Mouse (Mus musculus) stomach, postnatal 0 days (tissue): ENCODE data around the gene Wfdc8.

ENCODE experiments used
- CTCF ChIP-seq: IDR thresholded peaks from 2 replicates; pipeline ENCODE4 v1.5.1; 2016; ENCODE audit warnings: antibody characterized with exemption, low read depth, mild to moderate bottlenecking, moderate library complexity
- EP300 ChIP-seq: optimal IDR thresholded peaks from 2 replicates; pipeline ENCODE3; 2016; ENCODE audit warnings: antibody characterized with exemption

DNA sequence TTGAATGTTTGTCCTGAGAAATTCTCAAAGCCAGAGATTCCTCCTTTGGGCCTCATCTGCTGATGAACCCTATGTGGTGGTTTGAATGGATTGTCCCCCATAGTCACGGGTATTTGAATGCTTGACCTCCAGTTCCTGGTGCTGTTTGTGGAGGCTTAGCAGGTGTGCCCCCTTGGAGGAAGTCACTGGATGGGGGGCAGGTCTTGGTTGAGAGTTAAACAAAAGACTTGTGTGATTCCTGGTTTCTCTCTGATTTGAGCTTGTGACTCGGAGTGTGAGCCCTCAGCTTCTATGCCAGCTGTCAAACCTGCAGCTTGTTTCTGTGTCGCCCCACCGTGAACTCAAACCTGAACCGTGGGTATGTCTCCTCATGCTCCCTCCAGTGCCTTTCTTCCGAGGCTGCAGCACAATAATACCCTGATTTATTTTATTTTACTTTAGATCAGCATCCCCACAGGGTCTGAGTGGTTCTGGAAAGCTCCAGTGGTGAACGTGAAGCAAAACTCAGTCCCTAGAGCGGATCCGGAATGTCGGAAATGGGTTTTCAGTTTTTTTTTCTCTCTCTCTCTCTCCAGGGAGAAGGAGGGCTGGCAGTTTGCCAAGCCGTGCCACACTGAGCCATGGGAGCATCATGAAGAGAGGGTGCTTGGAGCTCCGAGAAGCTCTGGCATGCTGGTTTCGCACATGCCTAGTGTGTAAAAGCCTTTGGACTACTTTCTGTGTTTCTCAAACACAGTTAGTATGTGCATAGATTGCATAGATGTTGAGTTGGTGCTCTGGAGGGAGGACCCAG, 28.7 kb upstream of the Wfdc8 start:
- TF ChIP-seq CTCF (no peak), EP300 (no peak)
